Mouse (Mus musculus) bone marrow macrophage, adult 2 months (primary cell): ENCODE results near the gene Rad51b.

ENCODE experiments used
- CTCF ChIP-seq: IDR thresholded peaks from 2 replicates; pipeline ENCODE4 v1.5.1; 2012; ENCODE audit warnings: low read depth, mild to moderate bottlenecking, low read length, moderate library complexity
- POLR2A ChIP-seq: IDR thresholded peaks from 2 replicates; pipeline ENCODE4 v1.6.1; 2012; ENCODE audit warnings: mild to moderate bottlenecking, low read depth, low read length, borderline replicate concordance

DNA sequence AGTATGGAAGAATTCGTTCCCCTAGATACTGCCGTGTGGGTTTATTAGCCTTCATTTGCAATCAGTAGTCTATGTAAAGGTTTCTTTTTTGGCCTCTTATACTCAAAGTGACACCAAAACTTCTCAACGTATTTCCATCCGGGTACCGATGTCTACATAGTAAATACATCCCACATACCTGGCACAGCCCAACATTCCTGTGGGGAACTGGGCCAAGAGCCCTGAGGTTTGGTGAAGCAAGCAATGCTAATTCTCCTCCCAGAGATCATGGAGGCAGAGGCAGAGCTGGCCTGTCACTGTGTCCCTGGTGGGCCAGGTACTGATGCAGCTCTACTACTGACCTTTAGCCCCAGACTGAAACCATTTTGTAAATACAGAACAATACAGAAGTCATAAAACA is 512.4 kb downstream of the Rad51b start:
- TF ChIP-seq CTCF: no peak
- no peak for TF ChIP-seq POLR2A
